Mouse (Mus musculus) cerebellum, adult 9-11 months (tissue): ENCODE results near the gene Podxl2.

Source experiments
- DNase-seq: peaks from one replicate; pipeline ENCODE4 v3.0.0; 2022

The Podxl2 gene

GRCm38 (mm10) chr6:88874868-88875508, at the start of gene Podxl2:
Podxl2 (minus strand) TSS chr6:88875044.
- peak; percentile 89 for DNase-seq

DNA sequence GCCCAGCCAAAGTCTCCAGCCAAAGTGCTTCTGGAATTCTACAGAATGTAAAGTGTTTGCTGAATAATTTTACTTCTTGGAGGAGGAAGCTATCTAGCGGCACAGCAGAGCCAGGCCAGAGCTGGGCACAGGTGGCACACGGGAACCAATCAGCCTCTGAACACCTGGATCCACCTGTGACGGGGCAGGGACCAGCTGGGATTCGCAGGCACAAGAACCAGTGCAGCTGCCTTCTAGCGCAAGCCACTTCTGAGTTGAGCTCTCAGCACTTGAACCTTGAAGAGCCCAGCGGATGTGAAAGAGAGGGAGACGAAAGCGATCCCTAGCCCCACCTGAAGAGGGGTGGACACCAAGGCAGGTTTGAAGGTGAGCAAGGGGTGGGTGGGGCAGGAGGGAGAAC, 44.0 kb upstream of the Podxl2 start:
- DNase-seq, result no peak

DNA sequence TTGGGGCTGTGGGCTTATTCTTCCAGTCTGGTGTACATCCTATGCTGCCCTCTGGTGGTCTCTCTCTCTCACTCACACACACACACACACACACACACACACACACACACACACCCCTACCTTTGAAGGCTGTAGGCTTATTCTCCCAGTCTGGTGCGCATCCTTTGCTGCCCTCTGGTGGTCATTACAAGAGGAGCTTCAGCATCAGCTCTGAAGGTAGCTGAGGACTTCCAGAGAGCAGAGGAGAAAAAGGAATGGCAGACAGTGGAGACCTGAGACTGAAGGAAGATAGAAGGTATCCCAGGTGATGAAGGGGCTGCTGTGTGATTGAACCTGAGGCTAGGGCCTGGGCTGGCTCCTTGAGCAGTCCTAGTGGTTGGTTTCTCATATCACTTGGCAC, 41.3 kb upstream of the Podxl2 start:
- DNase-seq, result peak; percentile 59

GRCm38 (mm10) chr6:88915510-88915909, 40.7 kb upstream of the Podxl2 start:
- peak; percentile 61 for DNase-seq

GRCm38 (mm10) chr6:88914799-88915198, 40.0 kb upstream of the Podxl2 start:
- DNase-seq, result peak; percentile 18

DNA sequence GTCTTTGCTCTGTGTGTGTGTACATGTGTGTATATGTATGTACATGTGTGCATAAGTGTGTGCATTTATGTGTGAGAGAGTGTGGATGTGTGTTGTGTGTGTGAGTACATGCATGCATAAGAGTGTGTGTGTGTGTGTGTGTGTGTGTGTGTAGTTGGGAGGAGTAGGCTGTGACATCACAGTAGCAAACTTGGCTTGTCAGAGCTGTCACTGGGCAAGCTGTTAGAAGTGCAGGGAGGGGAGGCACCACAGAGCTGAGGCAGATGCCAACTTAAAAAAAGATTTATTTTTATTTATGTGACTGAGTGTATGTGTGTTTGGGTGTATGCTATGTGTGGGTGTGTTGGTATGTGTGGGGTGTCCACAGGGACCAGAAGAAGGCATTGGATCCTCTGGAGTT, 38.6 kb upstream of the Podxl2 start:
- DNase-seq, result no peak

GRCm38 (mm10) chr6:88913022-88913421, 38.2 kb upstream of the Podxl2 start:
- peak; percentile 48 for DNase-seq

DNA sequence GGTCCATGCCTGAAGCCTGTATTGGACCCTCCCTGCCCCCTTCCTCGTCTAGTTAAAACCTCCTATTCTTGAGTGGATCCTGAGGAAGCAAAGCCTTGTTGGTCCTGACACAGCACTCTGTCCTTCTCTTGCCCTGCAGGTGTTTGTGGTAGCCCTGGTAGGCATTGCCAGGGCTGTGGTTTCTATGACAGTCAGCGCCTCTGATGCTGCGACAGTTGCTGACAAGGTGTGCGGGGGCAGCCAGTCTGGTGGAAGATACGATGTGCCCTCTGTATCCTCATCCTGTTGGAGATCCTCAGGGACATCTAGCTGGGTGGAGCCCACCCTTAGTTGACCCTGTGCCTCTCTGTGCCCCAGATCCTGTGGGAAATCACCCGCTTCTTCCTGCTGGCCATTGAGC, 34.3 kb upstream of the Podxl2 start:
- DNase-seq, result no peak

- peak; percentile 81 for DNase-seq
Measured at GRCm38 (mm10) chr6:88906369-88907108, 31.7 kb upstream of the Podxl2 start.

DNA sequence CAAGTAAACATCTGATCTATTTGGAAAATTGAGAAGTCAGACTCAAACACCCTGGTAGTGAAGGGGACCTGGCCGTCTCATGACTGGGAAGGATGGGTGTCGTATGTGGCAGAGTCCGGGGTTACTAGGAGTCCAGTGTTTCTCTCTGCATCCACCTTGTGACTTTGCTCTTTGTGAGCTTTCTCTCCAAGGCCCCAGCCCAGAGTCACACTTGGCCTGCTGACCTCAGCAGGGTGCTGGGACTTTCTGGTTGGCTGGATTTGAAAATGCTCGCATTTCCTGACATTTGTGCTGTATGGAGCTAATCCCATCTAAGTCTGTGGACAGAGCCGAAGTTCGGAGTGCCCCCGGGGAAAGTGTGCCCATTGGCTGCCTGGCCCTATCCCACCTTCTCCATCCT, 30.2 kb upstream of the Podxl2 start:
- DNase-seq, result peak; percentile 33

GRCm38 (mm10) chr6:88904456-88904974, 29.7 kb upstream of the Podxl2 start:
- DNase-seq, result peak; percentile 41

DNA sequence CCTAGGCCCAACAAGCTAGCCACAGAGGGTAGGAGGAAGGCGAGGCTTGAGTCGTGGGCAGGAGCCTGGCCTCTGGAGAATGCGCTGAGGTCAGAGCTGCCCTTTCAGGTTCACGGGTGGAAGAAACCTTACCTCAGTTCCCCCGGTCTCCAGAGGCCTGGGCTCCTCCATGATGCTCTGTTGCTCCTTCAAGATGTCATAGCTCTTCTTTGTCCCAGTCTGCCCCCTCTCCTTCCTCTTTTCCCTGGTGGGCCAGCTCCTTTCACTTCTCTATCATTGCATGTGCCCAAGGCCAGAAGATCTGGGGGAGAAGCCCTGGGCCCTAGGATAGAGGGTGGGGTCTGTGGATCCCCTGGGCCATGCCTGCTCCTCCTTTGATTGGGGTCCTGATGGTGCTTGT, 28.9 kb upstream of the Podxl2 start:
- peak; percentile 37 for DNase-seq

DNA sequence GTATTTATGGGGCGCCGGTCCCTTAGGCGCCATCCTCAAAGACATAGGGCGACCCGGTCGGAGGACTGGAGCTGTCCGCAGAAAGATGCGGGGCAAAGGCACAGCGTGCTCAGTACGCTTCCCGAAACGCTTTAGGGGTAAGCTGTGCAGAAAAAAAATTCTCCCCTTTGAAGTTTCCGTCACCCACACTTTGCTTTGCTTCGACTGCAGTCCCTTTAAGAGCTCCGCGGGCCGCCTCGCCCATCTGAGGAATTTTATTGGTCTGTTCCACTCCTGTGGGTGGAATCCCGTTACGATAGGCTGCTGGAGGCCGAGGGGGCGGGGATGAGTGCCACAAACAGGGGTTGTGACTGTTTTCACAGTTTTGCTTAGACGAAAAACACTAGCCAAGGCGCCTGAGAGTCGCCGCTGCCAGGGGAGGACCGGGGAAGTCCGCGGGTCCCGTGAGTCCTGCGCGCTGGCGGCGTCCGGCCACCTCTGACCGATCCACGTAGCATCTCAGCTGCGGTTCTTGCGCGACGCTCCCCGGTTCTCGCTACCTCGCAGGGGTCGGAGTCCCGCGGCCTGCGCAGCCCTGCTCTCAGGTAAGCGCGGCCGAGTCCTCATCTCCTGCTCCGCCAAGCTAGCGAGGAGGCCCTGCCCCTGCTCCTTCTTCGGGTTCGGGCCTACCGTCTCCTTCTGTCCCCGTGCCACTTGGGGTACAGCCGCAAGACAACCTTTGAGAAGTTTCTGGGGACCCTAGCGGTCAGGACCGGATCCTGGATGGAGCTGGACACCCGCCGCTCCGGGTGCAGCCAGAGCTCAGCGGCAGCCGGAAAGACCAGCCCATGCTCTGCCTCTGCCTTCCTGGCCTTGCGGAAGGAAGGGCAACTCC, 27.3 kb upstream of the Podxl2 start, which contains the start of gene Tpra1:
Gene Tpra1 (plus strand): TSS at position 305 of the 874 bp plus-strand sequence.
- DNase-seq, result peak; percentile 95

GRCm38 (mm10) chr6:88901471-88901870, 26.6 kb upstream of the Podxl2 start:
- no peak for DNase-seq

DNA sequence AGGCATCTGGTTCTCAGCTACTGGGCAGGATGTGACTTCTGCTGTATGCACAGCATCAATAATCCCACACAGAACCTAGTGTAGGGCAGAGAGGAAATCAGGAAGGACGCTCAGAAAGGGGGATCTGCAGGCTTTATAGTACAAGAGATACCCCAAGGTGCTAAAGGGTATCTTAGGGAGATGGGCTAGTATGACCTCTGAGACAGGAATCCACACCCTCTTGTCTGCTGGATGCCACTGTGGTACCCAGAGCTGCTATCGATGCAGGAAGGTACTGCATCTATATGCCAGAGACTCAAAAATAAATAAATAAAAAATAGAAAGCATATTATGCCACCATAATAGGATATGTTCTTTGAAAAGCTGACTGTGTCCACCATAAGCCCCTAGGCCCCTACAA, 24.8 kb upstream of the Podxl2 start:
- DNase-seq, result no peak

GRCm38 (mm10) chr6:88899086-88899485, 24.2 kb upstream of the Podxl2 start:
- peak; percentile 63 for DNase-seq

- peak; percentile 93 for DNase-seq
Measured at GRCm38 (mm10) chr6:88898534-88899048, 23.7 kb upstream of the Podxl2 start, which contains the start of gene Mcm2. Mcm2 (minus strand) TSS chr6:88898780.

- no peak for DNase-seq
Measured at GRCm38 (mm10) chr6:88897246-88897645, 22.4 kb upstream of the Podxl2 start.

GRCm38 (mm10) chr6:88895943-88896342, 21.1 kb upstream of the Podxl2 start:
- no peak for DNase-seq

GRCm38 (mm10) chr6:88893559-88893958, 18.7 kb upstream of the Podxl2 start:
- DNase-seq, result peak; percentile 60

- no peak for DNase-seq
Measured at GRCm38 (mm10) chr6:88890832-88891231, 16.0 kb upstream of the Podxl2 start.

DNA sequence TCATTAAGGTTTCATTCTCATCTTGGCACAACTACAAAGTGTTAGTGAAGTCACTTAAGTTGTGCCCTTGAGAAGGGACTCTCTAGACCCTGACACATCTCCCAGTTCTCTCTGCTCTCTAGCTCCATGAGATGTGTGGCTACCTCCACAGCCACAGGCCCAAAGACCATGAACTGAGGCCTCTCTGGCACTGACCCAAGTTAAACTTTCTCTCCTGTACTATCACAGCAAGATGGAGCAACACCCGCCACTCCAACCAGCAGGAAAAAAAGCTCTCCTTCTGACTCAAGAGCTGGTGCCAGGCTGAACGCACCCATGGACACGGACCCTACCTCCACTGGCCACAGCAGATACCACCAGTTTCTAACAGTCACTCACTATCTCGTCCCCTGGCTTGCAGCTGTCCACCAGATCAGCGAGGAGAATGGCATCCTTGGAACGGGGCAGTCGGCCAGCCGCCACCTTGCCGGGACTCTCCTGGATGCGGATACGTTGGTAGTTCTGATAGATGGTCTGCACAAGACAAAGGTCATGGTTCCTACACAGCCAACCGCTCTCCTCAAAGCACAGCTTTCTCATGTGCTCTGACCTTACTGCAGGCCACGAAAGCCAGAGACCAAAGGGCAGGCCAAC, 14.7 kb upstream of the Podxl2 start:
- no peak for DNase-seq
